Mouse (Mus musculus) cortical plate, adult 2 months (tissue): ENCODE data around the gene Rce1. TPM values are rescaled to one million over a fixed set of nuclear protein-coding genes. Genes with fewer than 3 reads are reported as not detected.

Experiments
- H3K27ac ChIP-seq: fragments of 200-500 bp; 2 replicates; pipeline ENCODE4 v1.5.1; 2012; ENCODE audit warnings: low read length, control low read depth, inconsistent platforms; ENCODE audit not compliant: insufficient read depth
- H3K4me1 ChIP-seq: fragments of 200-500 bp; 2 replicates; pipeline ENCODE4 v1.6.1; 2011; ENCODE audit warnings: low read length; ENCODE audit not compliant: control insufficient read depth, insufficient read depth
- H3K4me3 ChIP-seq: fragments of 200-500 bp; 2 replicates; pipeline ENCODE4 v1.5.1; 2011; ENCODE audit warnings: mild to moderate bottlenecking, low read length, control low read depth; ENCODE audit not compliant: insufficient read depth
- CTCF ChIP-seq: fragments of 200-500 bp; IDR thresholded peaks from 2 replicates; pipeline ENCODE4 v1.5.1; 2011; ENCODE audit warnings: mild to moderate bottlenecking, control low read depth, low read length; ENCODE audit not compliant: insufficient read depth; ENCODE audit errors: extremely low read depth
- POLR2A ChIP-seq: fragments of 200-500 bp; IDR thresholded peaks from 2 replicates; pipeline ENCODE4 v1.6.1; 2011; ENCODE audit warnings: mild to moderate bottlenecking, low read length, control low read depth; ENCODE audit not compliant: insufficient read depth; ENCODE audit errors: extremely low read depth
- polyA plus RNA-seq: library from polyadenylated mRNA; depleted of rRNA; stranded (reverse); fragments of >200 nt; gene quantifications from 2 replicates; pipeline ENCODE4 v1.2.3, GENCODE M21; 2012; rRNA removed

The Rce1 gene
- polyA plus RNA-seq, 1 experiment: 54.0 TPM

DNA sequence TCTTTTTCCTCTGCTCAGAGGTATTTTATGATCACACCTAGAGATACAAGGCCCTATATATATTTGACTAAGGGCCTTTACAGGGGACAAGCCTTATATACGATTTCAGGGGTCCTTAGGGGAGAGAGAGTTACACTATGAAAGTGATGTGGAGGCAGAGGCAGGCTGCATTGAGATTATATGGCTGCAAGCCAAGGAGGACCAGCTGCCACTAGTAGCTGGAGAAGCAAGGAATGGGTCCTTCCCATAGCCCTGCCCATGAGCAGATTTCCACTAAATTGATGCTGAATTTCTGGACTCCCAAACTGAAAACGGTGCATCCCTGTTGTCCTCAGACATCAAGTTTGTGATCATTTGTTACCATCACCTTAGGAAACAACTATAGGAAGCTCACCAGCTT, 41.6 kb downstream of the Rce1 start:
- no peak overlapping the region for H3K27ac ChIP-seq
- peaks cover 5% of the 10 kb centered on the region; the same call in 1 of the 2 replicates for H3K4me1 ChIP-seq
- no peak overlapping the region for H3K4me3 ChIP-seq
- TF ChIP-seq POLR2A: no peak
- no peak for TF ChIP-seq CTCF

DNA sequence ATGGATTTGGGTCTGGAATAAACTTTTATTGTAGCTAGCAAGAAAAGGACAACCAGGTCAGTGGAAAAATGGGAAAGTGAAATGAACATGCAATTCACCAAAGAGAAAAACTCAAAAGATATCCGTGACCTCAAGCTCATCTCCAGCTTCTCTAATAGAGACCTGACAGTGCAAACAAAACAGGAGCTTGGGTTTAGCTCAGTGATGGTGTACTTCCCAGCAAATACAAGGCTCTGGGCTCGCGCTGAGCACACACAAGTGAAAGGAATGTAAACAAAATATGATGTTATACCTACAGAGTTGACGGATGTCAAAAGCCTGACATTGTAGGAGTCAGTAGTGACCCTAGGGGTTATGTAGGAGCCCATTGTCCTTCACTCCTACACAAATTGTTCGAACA, 46.1 kb downstream of the Rce1 start:
- Histone ChIP-seq H3K27ac (no peak overlapping the region), H3K4me3 (no peak overlapping the region), H3K4me1 (peaks cover 5% of the 10 kb centered on the region; the same call in 1 of the 2 replicates)
- TF ChIP-seq CTCF: no peak
- TF ChIP-seq POLR2A: no peak

DNA sequence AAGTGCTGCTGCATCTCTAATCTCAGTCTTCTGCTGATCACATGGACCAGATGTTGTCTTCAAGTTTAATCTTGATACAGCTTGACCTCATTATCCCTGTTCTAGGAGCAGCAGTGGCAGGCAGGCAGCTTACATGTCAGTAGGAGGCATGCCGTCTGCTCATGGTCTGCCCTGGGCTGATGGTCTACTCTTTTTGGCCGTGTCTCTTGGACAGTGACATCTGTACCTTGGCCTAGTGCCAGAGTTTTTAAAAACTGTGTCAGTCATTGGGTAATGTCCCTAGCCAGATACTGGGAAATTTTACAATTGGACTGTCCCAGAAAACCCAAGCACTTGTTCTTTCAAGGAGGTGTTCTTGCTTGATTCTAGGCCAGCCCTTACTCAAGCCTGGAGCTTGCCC, 46.6 kb downstream of the Rce1 start:
- peaks cover 2% of the 10 kb centered on the region; the same call in 1 of the 2 replicates for H3K4me1 ChIP-seq
- H3K4me3 ChIP-seq: no peak overlapping the region
- no peak for TF ChIP-seq POLR2A
- TF ChIP-seq CTCF: no peak
- H3K27ac ChIP-seq: no peak overlapping the region

DNA sequence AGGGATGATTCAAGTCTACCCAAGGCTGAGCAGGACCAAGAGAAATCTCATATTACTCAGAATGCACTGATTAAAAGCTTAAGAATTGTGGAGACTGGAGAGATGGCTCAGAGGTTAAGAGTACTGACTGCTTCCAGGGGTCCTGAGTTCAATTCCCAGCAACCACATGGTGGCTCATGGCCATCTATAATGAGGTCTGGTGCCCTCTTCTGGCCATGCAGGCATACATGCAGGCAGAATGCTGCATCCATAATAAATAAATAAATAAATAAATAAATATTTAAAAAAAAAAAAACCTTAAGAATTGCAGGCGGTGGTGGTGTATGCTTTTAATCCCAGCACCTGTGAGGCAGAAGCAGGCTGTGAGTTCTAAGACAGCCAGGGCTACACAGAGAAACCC, 52.2 kb downstream of the Rce1 start:
- H3K27ac ChIP-seq: no peak overlapping the region
- H3K4me3 ChIP-seq: no peak overlapping the region
- TF ChIP-seq POLR2A (no peak), CTCF (no peak)
- no peaks in the 10 kb centered on the region; the same call in 1 of the 2 replicates for H3K4me1 ChIP-seq

Other genes with a start within 250 kb of the Rce1 start
- gene Kdm2a, start 227.4 kb downstream of the Rce1 start, polyA plus RNA-seq: 66.1 and 66.2 TPM in 2 replicates
- 1.3 TPM in 2 replicates for gene Rhod, start 186.2 kb downstream of the Rce1 start, polyA plus RNA-seq
- gene Syt12, start 148.2 kb downstream of the Rce1 start, polyA plus RNA-seq: 24.6 and 26.4 TPM in 2 replicates
- gene 2010003K11Rik, start 127.1 kb downstream of the Rce1 start, polyA plus RNA-seq: not detected in 2 replicates
- gene Pcx, start 115.2 kb downstream of the Rce1 start, polyA plus RNA-seq: 39.3 and 41.4 TPM in 2 replicates
- gene Lrfn4, start 10.0 kb downstream of the Rce1 start, polyA plus RNA-seq: 28.1 and 30.2 TPM in 2 replicates
- 3.3 and 3.7 TPM in 2 replicates for gene Gm960, start 73.0 kb upstream of the Rce1 start, polyA plus RNA-seq
- 198 and 220 TPM in 2 replicates for gene Sptbn2, start 85.5 kb upstream of the Rce1 start, polyA plus RNA-seq
- 16.0 and 17.8 TPM in 2 replicates for gene Rbm4b, start 130.9 kb upstream of the Rce1 start, polyA plus RNA-seq
- gene Rbm4, start 168.3 kb upstream of the Rce1 start, polyA plus RNA-seq: 57.4 and 61.8 TPM in 2 replicates
- 16.7 and 18.9 TPM in 2 replicates for gene Gm21992, start 186.0 kb upstream of the Rce1 start, polyA plus RNA-seq
- 22.8 and 25.1 TPM in 2 replicates for gene Rbm14, start 186.0 kb upstream of the Rce1 start, polyA plus RNA-seq
- 48.7 and 49.1 TPM in 2 replicates for gene Ccs, start 213.7 kb upstream of the Rce1 start, polyA plus RNA-seq
- gene Ccdc87, start 213.7 kb upstream of the Rce1 start, polyA plus RNA-seq: 2.0 and 2.1 TPM in 2 replicates
- 133 and 142 TPM in 2 replicates for gene Ctsf, start 229.5 kb upstream of the Rce1 start, polyA plus RNA-seq